24 mouse cellular contexts compared by ENCODE assay signal in genomic region chr2:146724924-146725555, GRCm38 (mm10).
DNase-seq lines count a peak whose midpoint lies in the region; ATAC-seq and TF ChIP-seq lines count a peak whose summit lies in the region.
"Had no signal": no experiment of that assay in that cellular context is flagged by ENCODE, and none has a peak within 500 bp of the region (broad histone marks: within the 10 kb centered on the region; RNA-seq: fewer than 3 reads in every experiment).

No protein-coding gene starts in this region.

- no peak overlapping the region for H3K9ac ChIP-seq in forebrain, embryonic 16.5 days (replicated peaks; ENCODE audit: low read depth, low read length)
- no peak overlapping the region for H3K9ac ChIP-seq in midbrain, postnatal 0 days (replicated peaks; ENCODE audit: low read length, poor library complexity, severe bottlenecking)
- H3K9ac ChIP-seq in midbrain, embryonic 12.5 days (replicated peaks): no peak overlapping the region; the same call in 1 of the 2 replicates
- no peak overlapping the region for H3K9ac ChIP-seq in stomach, embryonic 16.5 days (ENCODE audit: low read length)
- H3K9ac ChIP-seq: heart, embryonic 12.5 days; kidney, embryonic 15.5 days; limb, embryonic 12.5 days; liver, postnatal 0 days had no signal

- no peak overlapping the region for H3K4me3 ChIP-seq in forebrain, embryonic 10.5 days
- no peak overlapping the region for H3K4me3 ChIP-seq in forebrain, embryonic 16.5 days (replicated peaks; ENCODE audit: low read length)
- peak overlapping the region; percentile 3; the same call in 1 of the 2 replicates for H3K4me3 ChIP-seq in midbrain, embryonic 10.5 days
- H3K4me3 ChIP-seq in midbrain, postnatal 0 days (ENCODE audit: low read depth, low read length): no peak overlapping the region
- no peak overlapping the region for H3K4me3 ChIP-seq in midbrain, embryonic 12.5 days
- H3K4me3 ChIP-seq in stomach, embryonic 16.5 days (replicated peaks; ENCODE audit: low read length): no peak overlapping the region
- H3K4me3 ChIP-seq: heart, embryonic 12.5 days; kidney, embryonic 15.5 days; limb, embryonic 12.5 days had no signal

- peak overlapping the region; percentile 53; the same call in 1 of the 2 replicates for H3K27ac ChIP-seq in forebrain, embryonic 10.5 days
- H3K27ac ChIP-seq in forebrain, embryonic 16.5 days (ENCODE audit: low read length): no peak overlapping the region
- peak overlapping the region; percentile 74 for H3K27ac ChIP-seq in midbrain, embryonic 10.5 days (replicated peaks)
- H3K27ac ChIP-seq in midbrain, postnatal 0 days (ENCODE audit: low read depth, low read length): no peak overlapping the region; the same call in 1 of the 2 replicates
- H3K27ac ChIP-seq in midbrain, embryonic 12.5 days (replicated peaks): peak overlapping the region; percentile 82
- H3K27ac ChIP-seq in stomach, embryonic 16.5 days (ENCODE audit: low read length): no peak overlapping the region
- H3K27ac ChIP-seq: kidney, embryonic 15.5 days; limb, embryonic 12.5 days; macrophage had no signal

- no peaks in the 10 kb centered on the region for H3K36me3 ChIP-seq in forebrain, embryonic 10.5 days (replicated peaks)
- H3K36me3 ChIP-seq in forebrain, embryonic 16.5 days (ENCODE audit: control insufficient read depth, insufficient read depth): no peaks in the 10 kb centered on the region
- H3K36me3 ChIP-seq in midbrain, embryonic 10.5 days: no peaks in the 10 kb centered on the region
- no peaks in the 10 kb centered on the region for H3K36me3 ChIP-seq in midbrain, postnatal 0 days (ENCODE audit: insufficient read depth, low read length)
- no peaks in the 10 kb centered on the region for H3K36me3 ChIP-seq in midbrain, embryonic 12.5 days
- H3K36me3 ChIP-seq in stomach, embryonic 16.5 days (ENCODE audit: control insufficient read depth, insufficient read depth, low read length): no peaks in the 10 kb centered on the region
- H3K36me3 ChIP-seq: heart, embryonic 12.5 days; kidney, embryonic 15.5 days; limb, embryonic 12.5 days had no signal

- ATAC-seq in forebrain, embryonic 16.5 days: no peak
- no peak for ATAC-seq in midbrain, postnatal 0 days (ENCODE audit: low FRiP score)
- no peak for ATAC-seq in midbrain, embryonic 12.5 days (ENCODE audit: low FRiP score, low read depth)
- ATAC-seq in stomach, embryonic 16.5 days (ENCODE audit: insufficient read depth, low FRiP score): peak; percentile 56; the same call in 1 of the 2 replicates
- no peak for ATAC-seq in granulocyte monocyte progenitor cell, adult 5-6 weeks (replicated peaks; ENCODE audit: poor library complexity, severe bottlenecking)
- ATAC-seq: CD4-positive, CD25-positive, alpha-beta regulatory T cell, adult 4 months; intestine, postnatal 0 days; liver, postnatal 0 days; lung, postnatal 0 days had no signal

- TF ChIP-seq CTCF in midbrain, postnatal 0 days (IDR thresholded peaks at IDR 0.05): no peak

- peaks cover 65% of the 10 kb centered on the region for H3K4me1 ChIP-seq in forebrain, embryonic 10.5 days
- peaks cover 25% of the 10 kb centered on the region for H3K4me1 ChIP-seq in forebrain, embryonic 16.5 days (replicated peaks; ENCODE audit: control insufficient read depth, insufficient read depth, low read length)
- peaks cover 66% of the 10 kb centered on the region for H3K4me1 ChIP-seq in midbrain, embryonic 10.5 days
- H3K4me1 ChIP-seq in midbrain, postnatal 0 days (ENCODE audit: insufficient read depth, low read length): 0 out of 2 replicates have a peak, but pooled peaks cover 5% of the 10 kb centered on the region
- peaks cover 46% of the 10 kb centered on the region for H3K4me1 ChIP-seq in midbrain, embryonic 12.5 days
- no peaks in the 10 kb centered on the region for H3K4me1 ChIP-seq in stomach, embryonic 16.5 days (ENCODE audit: control insufficient read depth, insufficient read depth, low read length)
- H3K4me1 ChIP-seq: heart, embryonic 12.5 days; kidney, embryonic 15.5 days had no signal

- DNase-seq in forebrain, embryonic 10.5 days (ENCODE audit: extremely low spot score, low spot score): no peak
- DNase-seq in midbrain, embryonic 10.5 days (ENCODE audit: low spot score): peak; percentile 67
- DNase-seq in midbrain, postnatal 0 days (ENCODE audit: low spot score): no peak
- DNase-seq: adrenal gland, postnatal 25 days; cerebellum, adult 8-10 months; cerebellum, postnatal 36 days; gastrocnemius, postnatal 14 days; heart, adult 18-20 months; heart, postnatal 14 days; kidney, postnatal 36 days; liver, postnatal 0 days; right cerebral cortex, postnatal 4 days had no signal

- 23% methylated on average over 9 of the region's 9 CpGs for WGBS in forebrain, embryonic 10.5 days
- WGBS in forebrain, embryonic 16.5 days: 16% methylated on average over 9 of the region's 9 CpGs
- 17% methylated on average over 9 of the region's 9 CpGs for WGBS in midbrain, embryonic 10.5 days
- 26% methylated on average over 9 of the region's 9 CpGs for WGBS in midbrain, postnatal 0 days
- 12% methylated on average over 9 of the region's 9 CpGs for WGBS in midbrain, embryonic 12.5 days
- WGBS in stomach, embryonic 16.5 days: 49% methylated on average over 9 of the region's 9 CpGs

- no peak overlapping the region for H3K4me2 ChIP-seq in forebrain, embryonic 16.5 days (ENCODE audit: low read length)
- H3K4me2 ChIP-seq in midbrain, postnatal 0 days (ENCODE audit: low read depth, low read length, poor library complexity, severe bottlenecking): no peak overlapping the region
- peak overlapping the region; percentile 2; the same call in 1 of the 2 replicates for H3K4me2 ChIP-seq in midbrain, embryonic 12.5 days (replicated peaks)
- no peak overlapping the region for H3K4me2 ChIP-seq in stomach, embryonic 16.5 days (ENCODE audit: low read depth, low read length)
- H3K4me2 ChIP-seq: heart, embryonic 12.5 days; kidney, embryonic 15.5 days; limb, embryonic 12.5 days; liver, embryonic 11.5 days had no signal

- no peaks in the 10 kb centered on the region for H3K9me3 ChIP-seq in forebrain, embryonic 10.5 days
- no peaks in the 10 kb centered on the region for H3K9me3 ChIP-seq in forebrain, embryonic 16.5 days (ENCODE audit: control insufficient read depth, low read length)
- no peaks in the 10 kb centered on the region for H3K9me3 ChIP-seq in midbrain, embryonic 10.5 days (replicated peaks)
- H3K9me3 ChIP-seq in midbrain, postnatal 0 days (ENCODE audit: low read length): no peaks in the 10 kb centered on the region
- H3K9me3 ChIP-seq in midbrain, embryonic 12.5 days: no peaks in the 10 kb centered on the region
- H3K9me3 ChIP-seq in stomach, embryonic 16.5 days (replicated peaks; ENCODE audit: control insufficient read depth, low read length): no peaks in the 10 kb centered on the region
- H3K9me3 ChIP-seq: heart, embryonic 12.5 days; kidney, embryonic 15.5 days; limb, embryonic 12.5 days had no signal

- peaks cover 79% of the 10 kb centered on the region for H3K27me3 ChIP-seq in forebrain, embryonic 10.5 days (ENCODE audit: poor library complexity, severe bottlenecking)
- peaks cover 9% of the 10 kb centered on the region; the same call in 1 of the 2 replicates for H3K27me3 ChIP-seq in forebrain, embryonic 16.5 days (replicated peaks; ENCODE audit: control insufficient read depth, insufficient read depth, low read length)
- H3K27me3 ChIP-seq in midbrain, embryonic 10.5 days (ENCODE audit: low read depth, poor library complexity, severe bottlenecking): peaks cover 82% of the 10 kb centered on the region
- H3K27me3 ChIP-seq in midbrain, postnatal 0 days (ENCODE audit: insufficient read depth, low read length): 0 out of 2 replicates have a peak, but pooled peaks cover 5% of the 10 kb centered on the region
- peaks cover 39% of the 10 kb centered on the region for H3K27me3 ChIP-seq in midbrain, embryonic 12.5 days
- H3K27me3 ChIP-seq in stomach, embryonic 16.5 days (ENCODE audit: control insufficient read depth, insufficient read depth, low read length): no peaks in the 10 kb centered on the region
- H3K27me3 ChIP-seq: heart, embryonic 12.5 days; kidney, embryonic 15.5 days; limb, embryonic 12.5 days had no signal

Comparison
In these comparisons a context has a peak if more than half of its experiments do, and no peak if none do; other contexts are left out.
1. H3K27ac ChIP-seq: peak in forebrain, embryonic 10.5 days (single experiment), midbrain, embryonic 10.5 days (single experiment) and midbrain, embryonic 12.5 days (single experiment); none in forebrain, embryonic 16.5 days (single experiment), midbrain, postnatal 0 days (single experiment) and stomach, embryonic 16.5 days (single experiment).